Mouse (Mus musculus) embryonic fibroblast, embryonic 13.5 days (primary cell): ENCODE results near the gene P2rx4. TPM values are rescaled to one million over a fixed set of nuclear protein-coding genes. Genes with fewer than 3 reads are reported as not detected.

Experiments used
- H3K27ac ChIP-seq: 2 replicates; pipeline ENCODE4 v1.5.1; 2012; ENCODE audit warnings: low read length, control low read depth, inconsistent platforms; ENCODE audit not compliant: insufficient read depth
- H3K4me1 ChIP-seq: 2 replicates; pipeline ENCODE4 v1.6.1; 2011; ENCODE audit warnings: low read length; ENCODE audit not compliant: control insufficient read depth, insufficient read depth
- H3K4me3 ChIP-seq: 2 replicates; pipeline ENCODE4 v1.5.1; 2011; ENCODE audit warnings: mild to moderate bottlenecking, control low read depth, low read length; ENCODE audit not compliant: insufficient read depth
- CTCF ChIP-seq: IDR thresholded peaks from 2 replicates; pipeline ENCODE4 v1.5.1; 2011; ENCODE audit warnings: mild to moderate bottlenecking, control low read depth, low read length, moderate library complexity, borderline replicate concordance; ENCODE audit not compliant: insufficient read depth
- POLR2A ChIP-seq: IDR thresholded peaks from 2 replicates; pipeline ENCODE4 v1.6.1; 2011; ENCODE audit warnings: low read depth, mild to moderate bottlenecking, control low read depth, low read length, moderate library complexity
- polyA plus RNA-seq: library from polyadenylated mRNA; stranded (reverse); fragments of >200 nt; gene quantifications from 2 replicates; pipeline ENCODE4 v1.2.4, GENCODE M21; 2011; ENCODE audit warnings: low read depth; ENCODE audit not compliant: missing spikeins, insufficient read length

Gene P2rx4
- polyA plus RNA-seq, 1 experiment: 43.1 TPM

GRCm38 (mm10) chr5:122770304-122770703 lies 63.0 kb downstream of the P2rx4 start:
- peak overlapping the region; percentile 57 for H3K27ac ChIP-seq
- no peak overlapping the region for H3K4me3 ChIP-seq
- H3K4me1 ChIP-seq: peaks cover 4% of the 10 kb centered on the region; the same call in 1 of the 2 replicates
- TF ChIP-seq POLR2A (no peak), CTCF (no peak)

DNA sequence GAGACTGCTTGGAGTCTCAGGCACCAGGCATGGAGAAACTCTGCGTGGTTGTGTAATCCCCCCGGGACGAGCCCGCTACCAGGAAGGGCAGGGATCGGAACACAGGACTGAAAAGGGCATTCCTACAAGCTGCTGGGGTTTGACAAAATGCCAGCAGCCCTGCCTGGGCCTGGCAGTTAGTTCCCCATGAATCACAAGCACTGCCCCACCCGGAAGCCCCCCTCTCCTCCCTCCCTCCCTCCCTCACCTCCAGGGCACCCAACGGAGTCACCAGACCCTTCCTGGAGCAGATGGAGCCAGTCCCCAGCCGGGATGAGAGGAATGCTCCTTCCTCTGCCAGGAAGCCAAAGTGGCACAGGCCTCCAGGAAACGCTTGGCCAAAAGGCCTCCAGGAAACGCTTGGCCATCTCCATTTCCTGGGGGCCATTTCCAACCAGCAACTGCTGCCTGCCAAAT lies 63.5 kb downstream of the P2rx4 start:
- peaks cover 4% of the 10 kb centered on the region; the same call in 1 of the 2 replicates for H3K4me1 ChIP-seq
- H3K4me3 ChIP-seq: no peak overlapping the region
- TF ChIP-seq POLR2A (peak; percentile 31; the same call in 1 of the 2 replicates), CTCF (no peak)
- peak overlapping the region; percentile 57 for H3K27ac ChIP-seq

DNA sequence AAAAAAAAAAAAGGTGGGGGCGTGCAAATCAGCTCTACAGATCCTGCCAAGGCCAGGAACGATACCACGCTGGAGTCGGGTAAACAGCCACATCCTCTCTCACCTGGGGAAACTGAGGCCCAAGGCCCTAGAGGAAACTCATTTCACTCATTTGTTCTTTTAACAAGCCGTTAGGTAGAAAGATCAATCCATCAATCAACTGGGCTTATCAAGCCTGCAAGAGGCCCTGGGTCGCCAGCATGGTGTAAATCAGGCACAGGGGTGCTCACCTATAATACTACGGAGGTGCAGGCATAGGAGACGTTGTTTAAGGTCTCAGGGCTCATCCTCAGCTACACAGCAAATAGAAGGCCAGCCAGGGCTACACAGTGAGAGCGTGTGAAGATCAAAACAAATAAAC lies 64.1 kb downstream of the P2rx4 start:
- no peak overlapping the region for H3K4me3 ChIP-seq
- TF ChIP-seq POLR2A (no peak), CTCF (no peak)
- H3K4me1 ChIP-seq: peaks cover 4% of the 10 kb centered on the region; the same call in 1 of the 2 replicates
- no peak overlapping the region; the same call in 1 of the 2 replicates for H3K27ac ChIP-seq

GRCm38 (mm10) chr5:122773756-122774155 lies 66.4 kb downstream of the P2rx4 start:
- no peak overlapping the region for H3K27ac ChIP-seq
- TF ChIP-seq POLR2A: no peak
- TF ChIP-seq CTCF: no peak

GRCm38 (mm10) chr5:122774743-122775611 lies 67.6 kb downstream of the P2rx4 start:
- no peak for TF ChIP-seq CTCF
- no peak for TF ChIP-seq POLR2A
- H3K4me1 ChIP-seq: peaks cover 6% of the 10 kb centered on the region; the same call in 1 of the 2 replicates
- H3K4me3 ChIP-seq: no peak overlapping the region
- no peak overlapping the region for H3K27ac ChIP-seq

More at GRCm38 (mm10) chr5:122773756-122774155, 66.4 kb downstream of the P2rx4 start:
- no peak overlapping the region for H3K4me3 ChIP-seq
- peaks cover 6% of the 10 kb centered on the region; the same call in 1 of the 2 replicates for H3K4me1 ChIP-seq

DNA sequence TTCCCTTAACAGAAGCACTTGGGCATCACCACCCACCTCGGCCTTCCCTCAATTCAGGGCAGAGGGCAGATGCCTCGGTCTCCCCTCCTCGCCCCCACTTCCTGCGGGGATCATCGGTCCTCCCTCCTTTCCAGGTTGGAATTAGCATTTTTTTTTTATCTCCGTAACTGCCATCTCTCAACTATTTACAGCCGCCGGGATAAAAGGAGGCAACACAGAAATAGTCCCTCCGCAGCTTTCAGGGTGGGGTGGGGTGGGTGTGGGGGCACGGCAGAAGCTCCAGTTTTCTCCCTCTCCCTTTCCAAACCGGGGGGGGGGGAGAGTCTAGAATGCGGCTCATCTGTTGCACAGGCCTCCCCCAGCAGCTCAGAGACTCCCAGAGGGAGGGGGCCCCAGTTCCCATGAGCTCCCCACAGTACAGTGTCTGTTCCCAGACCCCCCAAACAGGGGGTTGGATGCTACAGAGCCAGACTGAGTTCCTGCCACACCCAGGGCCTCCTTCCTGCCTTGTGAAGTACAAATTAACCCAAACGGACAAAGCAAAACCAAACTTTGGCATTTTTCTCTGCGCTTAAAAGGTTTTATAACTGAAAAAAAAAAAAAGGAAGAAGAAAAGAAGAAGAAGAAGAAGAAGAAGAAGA lies 68.4 kb downstream of the P2rx4 start:
- TF ChIP-seq CTCF (no peak), POLR2A (no peak)
- Histone ChIP-seq H3K4me1 (0 out of 2 replicates have a peak, but pooled peaks cover 2% of the 10 kb centered on the region), H3K27ac (no peak overlapping the region), H3K4me3 (no peak overlapping the region)

DNA sequence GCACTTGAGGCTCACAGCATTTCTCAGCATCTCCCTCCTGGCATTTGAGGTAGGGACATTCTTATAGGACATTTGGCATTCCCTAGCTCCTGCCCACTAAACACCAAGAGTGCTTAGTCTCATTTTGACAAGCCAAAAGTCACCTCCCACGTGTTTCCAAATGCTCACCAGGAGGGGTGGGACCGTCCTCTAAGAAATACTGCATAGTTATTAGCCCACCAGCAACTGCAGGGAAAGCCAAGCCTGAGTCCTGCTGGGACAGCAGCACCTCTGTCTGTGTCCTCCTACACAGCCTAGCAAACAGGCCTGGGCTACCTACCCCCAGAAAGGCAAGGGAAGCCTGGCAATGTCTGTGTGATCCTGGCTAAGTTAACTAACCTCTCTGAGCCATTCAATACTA lies 70.0 kb downstream of the P2rx4 start:
- H3K4me3 ChIP-seq: no peak overlapping the region
- TF ChIP-seq CTCF (no peak), POLR2A (no peak)
- 0 out of 2 replicates have a peak, but pooled peaks cover 2% of the 10 kb centered on the region for H3K4me1 ChIP-seq
- H3K27ac ChIP-seq: no peak overlapping the region

DNA sequence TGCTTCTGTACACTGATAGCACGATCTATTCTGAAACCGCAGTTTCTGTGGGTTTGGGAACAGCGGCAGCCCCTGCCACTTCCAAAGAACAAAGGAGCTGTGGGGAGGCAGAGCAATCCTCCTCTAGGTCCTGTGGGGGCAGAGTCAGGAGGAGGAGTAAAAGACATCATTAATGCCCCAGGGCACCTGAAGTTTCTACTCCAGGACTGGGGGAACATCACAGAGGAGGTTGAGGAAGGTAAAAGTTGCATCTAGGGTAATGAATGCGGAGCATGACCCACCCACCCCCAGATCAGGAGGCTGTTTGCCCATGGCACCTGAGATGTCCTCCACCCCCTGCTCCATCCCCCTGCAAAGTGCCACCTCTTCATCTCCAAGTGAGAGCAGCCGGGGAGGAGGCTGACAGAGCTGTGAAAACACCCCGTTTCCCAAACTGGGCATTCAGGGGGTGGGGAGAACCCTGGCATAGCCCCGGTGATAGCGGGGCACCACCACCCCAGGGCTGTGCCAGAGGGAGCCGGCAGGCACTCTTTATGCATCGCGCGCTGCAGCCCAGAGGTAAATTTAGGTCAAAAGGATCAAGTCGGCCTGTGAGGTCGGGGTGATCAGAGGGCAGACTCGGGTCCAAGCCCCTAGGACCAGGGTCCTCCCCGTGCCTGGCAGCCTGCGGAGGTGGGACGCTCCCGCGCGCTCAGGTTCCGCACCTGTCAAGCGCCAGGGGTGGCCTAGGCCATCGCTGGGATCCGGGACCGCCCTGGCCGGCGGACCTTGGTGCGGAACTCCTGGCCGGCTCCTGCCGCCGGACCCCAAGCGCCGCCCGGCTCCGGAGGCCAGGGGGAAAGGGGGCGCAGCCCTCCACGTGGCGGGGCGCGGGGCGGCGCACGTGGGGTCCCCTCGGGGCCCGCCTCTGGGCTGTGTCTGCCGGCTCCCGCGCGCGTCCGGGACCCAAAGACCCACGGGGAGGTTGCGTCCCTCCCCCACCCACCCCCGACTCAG lies 71.2 kb downstream of the P2rx4 start:
- Histone ChIP-seq H3K4me3 (peak overlapping the region; percentile 89), H3K27ac (no peak overlapping the region), H3K4me1 (0 out of 2 replicates have a peak, but pooled peaks cover 2% of the 10 kb centered on the region)
- TF ChIP-seq POLR2A (no peak), CTCF (no peak)

Other genes with a start within 250 kb of the P2rx4 start
- gene Atp2a2, start 205.3 kb upstream of the P2rx4 start, polyA plus RNA-seq: 176 and 187 TPM in 2 replicates
- 27.9 and 49.1 TPM in 2 replicates for gene Ift81, start 93.0 kb upstream of the P2rx4 start, polyA plus RNA-seq
- 1.2 and 1.4 TPM in 2 replicates for gene P2rx7, start 63.6 kb upstream of the P2rx4 start, polyA plus RNA-seq
- gene Camkk2, start 71.9 kb downstream of the P2rx4 start, polyA plus RNA-seq: 18.8 and 22.7 TPM in 2 replicates
- 320 and 443 TPM in 2 replicates for gene Anapc5, start 113.8 kb downstream of the P2rx4 start, polyA plus RNA-seq
- gene Rnf34, start 142.5 kb downstream of the P2rx4 start, polyA plus RNA-seq: 28.2 and 32.7 TPM in 2 replicates